Mouse (Mus musculus): ENCODE results near the gene Pkib. TPM values are rescaled to one million over a fixed set of nuclear protein-coding genes. Genes with fewer than 3 reads are reported as not detected.

Gene Pkib
- polyA plus RNA-seq, 1 experiment from 2014 or later: 1.5 TPM

GRCm38 (mm10) chr10:57741351-57741750 is 109.6 kb downstream of the Pkib start:
- Histone ChIP-seq H3K27me3 (no peaks in the 10 kb centered on the region), H3K4me2 (no peak overlapping the region), H3K9me3 (no peaks in the 10 kb centered on the region), H3K4me1 (no peaks in the 10 kb centered on the region), H3K36me3 (no peaks in the 10 kb centered on the region), H3K4me3 (no peak overlapping the region), H3K9ac (no peak overlapping the region), H3K27ac (no peak overlapping the region)
- no peak for ATAC-seq (ENCODE audit: insufficient number of reproducible peaks, low FRiP score, low TSS enrichment, low read depth)
- 69% methylated on average over 2 of the region's 2 CpGs for WGBS

DNA sequence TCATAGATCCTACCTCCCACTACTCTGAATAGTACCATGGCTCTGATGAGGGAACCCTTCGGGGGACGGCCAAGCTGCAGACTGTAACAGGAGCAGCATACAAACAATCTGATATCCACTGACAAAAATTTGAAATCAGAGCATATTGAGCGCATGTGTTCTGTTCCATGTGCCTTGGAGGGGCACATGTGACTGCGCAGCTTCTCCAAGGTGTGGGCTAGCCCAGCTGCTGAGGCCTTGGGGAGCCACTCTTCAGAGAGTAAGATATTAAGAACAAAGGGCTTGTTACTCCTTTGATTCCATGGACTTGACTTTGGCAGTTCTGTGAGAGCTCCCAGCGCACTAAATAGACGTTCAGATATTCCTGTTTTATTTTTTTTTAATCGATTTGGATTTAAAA is 111.3 kb downstream of the Pkib start:
- H3K27me3 ChIP-seq: no peaks in the 10 kb centered on the region
- WGBS: 64% methylated on average over 7 of the region's 7 CpGs
- H3K4me1 ChIP-seq: no peaks in the 10 kb centered on the region
- no peaks in the 10 kb centered on the region for H3K9me3 ChIP-seq
- no peak overlapping the region for H3K27ac ChIP-seq
- ATAC-seq (ENCODE audit: insufficient number of reproducible peaks, low FRiP score, low TSS enrichment, low read depth): no peak
- no peak overlapping the region for H3K9ac ChIP-seq
- no peaks in the 10 kb centered on the region for H3K36me3 ChIP-seq
- no peak overlapping the region for H3K4me2 ChIP-seq
- H3K4me3 ChIP-seq: no peak overlapping the region

- H3K9ac ChIP-seq: no peak overlapping the region
- ATAC-seq (ENCODE audit: insufficient number of reproducible peaks, low FRiP score, low TSS enrichment, low read depth): no peak
- H3K36me3 ChIP-seq: no peaks in the 10 kb centered on the region
- peak overlapping the region; percentile 35; the same call in 1 of the 2 replicates for H3K4me2 ChIP-seq
- 5% methylated on average over 6 of the region's 6 CpGs for WGBS
- H3K27me3 ChIP-seq: no peaks in the 10 kb centered on the region
- peak overlapping the region; percentile 31 for H3K4me3 ChIP-seq
- no peak overlapping the region for H3K27ac ChIP-seq
- no peaks in the 10 kb centered on the region for H3K9me3 ChIP-seq
- H3K4me1 ChIP-seq: no peaks in the 10 kb centered on the region
Measured at GRCm38 (mm10) chr10:57743606-57744016, 111.8 kb downstream of the Pkib start.

GRCm38 (mm10) chr10:57744128-57744765 is 112.5 kb downstream of the Pkib start:
- H3K4me1 ChIP-seq: no peaks in the 10 kb centered on the region
- no peak for ATAC-seq (ENCODE audit: insufficient number of reproducible peaks, low FRiP score, low TSS enrichment, low read depth)
- H3K4me2 ChIP-seq: no peak overlapping the region
- WGBS: 42% methylated on average over 2 of the region's 2 CpGs
- no peaks in the 10 kb centered on the region for H3K36me3 ChIP-seq
- no peak overlapping the region for H3K27ac ChIP-seq
- no peak overlapping the region for H3K4me3 ChIP-seq
- H3K9ac ChIP-seq: no peak overlapping the region
- no peaks in the 10 kb centered on the region for H3K9me3 ChIP-seq
- no peaks in the 10 kb centered on the region for H3K27me3 ChIP-seq

DNA sequence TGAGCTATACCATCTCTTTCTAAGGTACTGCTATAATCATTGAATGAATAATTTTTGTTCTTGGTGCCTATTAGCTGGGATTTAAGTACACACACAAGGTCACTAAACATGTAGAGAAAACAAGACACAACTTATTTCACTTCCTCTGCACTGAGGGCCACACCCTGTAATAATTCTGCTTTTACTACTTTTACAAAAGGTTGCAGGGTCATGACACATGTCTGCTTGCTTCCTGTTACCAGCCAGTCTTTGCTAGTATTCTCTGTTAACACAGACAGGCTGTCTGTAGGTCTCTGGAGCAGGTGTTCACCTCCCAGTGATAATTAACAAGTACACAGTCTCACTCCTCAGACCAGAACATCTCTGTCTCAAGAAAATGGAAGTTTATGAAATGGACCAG is 113.7 kb downstream of the Pkib start:
- Histone ChIP-seq H3K9ac (no peak overlapping the region), H3K27me3 (no peaks in the 10 kb centered on the region), H3K36me3 (no peaks in the 10 kb centered on the region), H3K9me3 (no peaks in the 10 kb centered on the region), H3K27ac (no peak overlapping the region), H3K4me1 (no peaks in the 10 kb centered on the region), H3K4me3 (no peak overlapping the region), H3K4me2 (no peak overlapping the region)
- no peak for ATAC-seq (ENCODE audit: insufficient number of reproducible peaks, low FRiP score, low TSS enrichment, low read depth)

DNA sequence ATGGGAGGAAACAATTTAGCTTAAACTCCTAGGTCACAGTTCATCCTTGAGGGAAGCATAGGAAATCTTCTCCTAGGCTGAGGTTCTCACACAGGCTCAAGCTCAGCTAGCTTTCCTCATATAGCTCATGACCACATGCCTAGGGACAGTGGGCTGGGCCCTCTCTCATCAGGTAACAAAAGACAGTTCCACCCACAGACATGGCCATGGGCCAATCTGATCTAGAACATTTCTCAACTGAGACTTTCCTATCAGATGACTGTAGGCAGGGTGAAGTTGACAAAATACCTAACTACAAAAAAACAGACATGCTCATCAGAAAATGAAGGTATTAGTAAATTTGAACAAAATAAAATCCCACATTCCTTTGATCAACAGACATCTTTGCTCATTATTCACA is 115.3 kb downstream of the Pkib start:
- Histone ChIP-seq H3K4me1 (no peaks in the 10 kb centered on the region), H3K9ac (no peak overlapping the region), H3K36me3 (no peaks in the 10 kb centered on the region), H3K4me3 (no peak overlapping the region), H3K9me3 (no peaks in the 10 kb centered on the region), H3K27me3 (no peaks in the 10 kb centered on the region), H3K27ac (no peak overlapping the region), H3K4me2 (no peak overlapping the region)
- no peak for ATAC-seq (ENCODE audit: insufficient number of reproducible peaks, low FRiP score, low TSS enrichment, low read depth)

- Histone ChIP-seq H3K9ac (no peak overlapping the region), H3K27me3 (no peaks in the 10 kb centered on the region), H3K27ac (no peak overlapping the region), H3K4me1 (no peaks in the 10 kb centered on the region), H3K4me3 (no peak overlapping the region), H3K9me3 (no peaks in the 10 kb centered on the region), H3K36me3 (no peaks in the 10 kb centered on the region), H3K4me2 (no peak overlapping the region)
- whole genome bisulfite sequencing: 62% methylated on average over 1 of the region's 1 CpGs
- ATAC-seq (ENCODE audit: insufficient number of reproducible peaks, low FRiP score, low TSS enrichment, low read depth): no peak
Measured at GRCm38 (mm10) chr10:57753343-57753742, 121.6 kb downstream of the Pkib start.

GRCm38 (mm10) chr10:57755201-57755736 is 123.5 kb downstream of the Pkib start:
- 89% methylated on average over 2 of the region's 2 CpGs for WGBS
- ATAC-seq (ENCODE audit: insufficient number of reproducible peaks, low FRiP score, low TSS enrichment, low read depth): no peak
- Histone ChIP-seq H3K4me1 (no peaks in the 10 kb centered on the region), H3K36me3 (no peaks in the 10 kb centered on the region), H3K27me3 (no peaks in the 10 kb centered on the region), H3K4me3 (no peak overlapping the region), H3K9ac (no peak overlapping the region), H3K9me3 (no peaks in the 10 kb centered on the region), H3K4me2 (no peak overlapping the region), H3K27ac (no peak overlapping the region)

DNA sequence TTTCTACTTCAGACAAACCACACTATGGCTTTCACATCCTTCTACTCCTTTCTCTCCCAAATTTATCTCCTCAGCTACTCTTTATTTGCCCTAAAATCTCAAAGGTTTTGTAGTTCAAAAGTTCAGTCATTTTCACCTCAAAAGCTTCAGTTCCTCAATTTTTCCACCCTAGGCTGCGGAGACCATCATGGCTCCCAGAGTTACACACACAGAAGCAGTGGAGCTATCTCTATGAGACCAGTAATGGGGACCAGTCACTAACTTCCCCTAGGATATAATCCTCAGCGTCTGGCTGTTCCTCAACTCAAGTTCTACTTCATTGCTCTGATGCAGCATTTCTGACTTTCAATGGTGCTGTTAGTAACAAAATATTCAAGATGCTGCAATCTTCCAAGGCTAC is 127.2 kb downstream of the Pkib start:
- H3K9me3 ChIP-seq: no peaks in the 10 kb centered on the region
- 91% methylated on average over 2 of the region's 2 CpGs for WGBS

GRCm38 (mm10) chr10:57760694-57761093 is 128.9 kb downstream of the Pkib start:
- H3K9ac ChIP-seq: no peak overlapping the region
- no peak overlapping the region for H3K4me3 ChIP-seq
- no peaks in the 10 kb centered on the region for H3K27me3 ChIP-seq
- H3K36me3 ChIP-seq: no peaks in the 10 kb centered on the region
- 77% methylated on average over 3 of the region's 3 CpGs for WGBS
- no peak overlapping the region for H3K27ac ChIP-seq
- no peaks in the 10 kb centered on the region for H3K4me1 ChIP-seq
- H3K9me3 ChIP-seq: no peaks in the 10 kb centered on the region
- no peak overlapping the region for H3K4me2 ChIP-seq
- no peak for ATAC-seq (ENCODE audit: insufficient number of reproducible peaks, low FRiP score, low TSS enrichment, low read depth)

More for the DNA sequence above, 127.2 kb downstream of the Pkib start:
- H3K9ac ChIP-seq: no peak overlapping the region
- H3K36me3 ChIP-seq: no peaks in the 10 kb centered on the region
- no peak overlapping the region for H3K27ac ChIP-seq
- no peak overlapping the region for H3K4me2 ChIP-seq
- ATAC-seq (ENCODE audit: insufficient number of reproducible peaks, low FRiP score, low TSS enrichment, low read depth): no peak
- no peaks in the 10 kb centered on the region for H3K4me1 ChIP-seq
- H3K27me3 ChIP-seq: no peaks in the 10 kb centered on the region
- H3K4me3 ChIP-seq: no peak overlapping the region

GRCm38 (mm10) chr10:57763044-57763443 is 131.3 kb downstream of the Pkib start:
- no peaks in the 10 kb centered on the region for H3K27me3 ChIP-seq
- 26% methylated on average over 1 of the region's 1 CpGs for WGBS
- no peak overlapping the region for H3K4me2 ChIP-seq

GRCm38 (mm10) chr10:57783289-57784130 is 151.7 kb downstream of the Pkib start:
- no peak overlapping the region for H3K4me2 ChIP-seq
- no peaks in the 10 kb centered on the region for H3K36me3 ChIP-seq
- no peak overlapping the region for H3K9ac ChIP-seq
- peaks cover 4% of the 10 kb centered on the region; the same call in 1 of the 2 replicates for H3K4me1 ChIP-seq
- WGBS: 32% methylated on average over 13 of the region's 13 CpGs
- no peak for ATAC-seq (ENCODE audit: insufficient number of reproducible peaks, low FRiP score, low TSS enrichment, low read depth)
- H3K9me3 ChIP-seq: no peaks in the 10 kb centered on the region
- no peak overlapping the region for H3K27ac ChIP-seq
- no peaks in the 10 kb centered on the region for H3K27me3 ChIP-seq
- no peak overlapping the region for H3K4me3 ChIP-seq

More at GRCm38 (mm10) chr10:57763044-57763443, 131.3 kb downstream of the Pkib start:
- Histone ChIP-seq H3K9me3 (no peaks in the 10 kb centered on the region), H3K4me3 (no peak overlapping the region), H3K4me1 (no peaks in the 10 kb centered on the region), H3K27ac (no peak overlapping the region), H3K9ac (no peak overlapping the region), H3K36me3 (no peaks in the 10 kb centered on the region)
- no peak for ATAC-seq (ENCODE audit: insufficient number of reproducible peaks, low FRiP score, low TSS enrichment, low read depth)

Measured in limb, embryonic 15.5 days (tissue).